Mouse (Mus musculus): ENCODE measurements at regions not wholly inside any gene's neighbourhood (a gene's known extent, or its start where the extent isn't known, plus 50 kb on each side); places are given as distances from the start of the nearest gene placed in this dataset.

DNA sequence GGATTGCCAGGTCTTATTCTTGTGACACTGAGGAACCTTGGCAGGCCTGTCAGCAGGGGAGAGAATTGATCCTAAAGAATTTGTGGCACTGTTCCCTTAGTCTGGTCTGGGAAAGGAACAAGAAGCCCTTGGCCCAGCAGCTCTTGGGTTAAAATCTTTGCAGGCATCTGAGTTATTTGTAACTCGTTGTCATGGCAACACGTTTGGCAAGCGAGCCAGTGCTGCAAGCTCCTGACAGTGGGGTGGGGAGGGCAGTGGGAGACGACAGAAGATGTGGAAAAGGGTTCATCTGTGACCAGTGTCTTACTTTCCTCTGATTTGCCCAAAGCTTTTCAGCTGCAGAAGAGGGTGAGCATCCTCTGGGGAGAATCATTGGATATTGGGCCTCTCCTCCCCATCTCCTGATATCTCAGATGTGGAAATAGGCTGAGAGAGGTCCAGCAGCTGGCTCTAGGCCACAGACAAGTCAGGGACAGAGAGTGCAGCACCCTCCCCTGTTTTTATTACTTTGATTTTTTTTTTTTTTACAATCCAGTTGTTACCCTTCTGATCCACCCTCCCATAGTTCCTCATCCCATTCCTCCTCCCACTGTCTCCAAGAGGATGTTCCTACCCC lies 92.4 kb upstream of the Huwe1 start:
- peak; percentile 21 for DNase-seq
